Mouse (Mus musculus): ENCODE data around the gene Kbtbd4.

Gene Kbtbd4

GRCm38 (mm10) chr2:90958856-90959255 is 54.3 kb downstream of the Kbtbd4 start:
- DNase-seq (ENCODE audit: low read depth): no peak

- no peak for DNase-seq (ENCODE audit: low read depth)
These were observed 55.5 kb downstream of the Kbtbd4 start for GRCm38 (mm10) chr2:90960012-90960411.
